ENCODE assay signal across 8 mouse cellular contexts in the genomic region with DNA sequence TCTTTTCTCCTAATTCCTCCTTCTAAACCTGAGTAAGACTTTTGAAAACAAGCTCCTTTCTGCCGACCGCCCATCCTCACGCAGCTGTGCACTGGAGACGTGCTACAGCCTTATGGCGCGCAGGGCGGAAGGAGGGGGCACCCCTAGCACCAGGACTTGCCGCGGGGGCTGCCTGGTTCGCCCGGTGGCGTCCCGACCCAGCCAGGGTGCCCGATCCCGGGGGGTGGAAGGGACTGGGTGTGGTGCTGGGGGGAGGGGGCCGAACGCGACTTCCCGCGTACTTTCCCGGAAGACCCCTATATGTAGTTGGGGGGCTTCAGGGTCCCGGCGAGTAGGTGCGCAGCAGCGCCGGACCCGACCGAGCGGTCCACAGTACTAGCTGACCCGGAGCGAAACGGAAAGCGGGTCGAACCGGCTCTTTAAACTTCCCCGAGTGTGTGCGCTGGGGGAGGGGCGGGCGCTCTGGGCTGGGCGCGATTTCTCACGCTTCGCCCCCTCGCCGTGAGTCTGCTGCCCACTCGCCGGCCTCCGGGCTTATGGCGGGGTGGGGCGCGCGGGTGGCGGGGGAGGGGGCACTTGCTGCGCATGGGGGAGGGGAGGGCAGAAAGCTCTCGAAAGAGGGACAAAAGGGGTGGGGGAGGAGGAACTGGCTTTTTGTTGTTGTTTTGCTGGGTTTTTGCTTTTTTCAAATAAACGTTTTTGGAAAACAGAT. TPM values are rescaled to one million over a fixed set of nuclear protein-coding genes. Genes with fewer than 3 reads are reported as not detected.
DNase-seq lines count a peak whose midpoint lies in the region; ATAC-seq and TF ChIP-seq lines count a peak whose summit lies in the region.

No protein-coding gene starts in this region.

- no peak for TF ChIP-seq CTCF in embryonic fibroblast, embryonic 13.5 days (IDR thresholded peaks at IDR 0.05; ENCODE audit: borderline replicate concordance, insufficient read depth, low read length)

- TF ChIP-seq POLR2A in embryonic fibroblast, embryonic 13.5 days (IDR thresholded peaks at IDR 0.05; ENCODE audit: low read depth, low read length), result peak; percentile 51

- H3K9ac ChIP-seq in heart, embryonic 13.5 days, result peak overlapping the region; percentile 99
- peak overlapping the region; percentile 99 for H3K9ac ChIP-seq in kidney, embryonic 16.5 days (replicated peaks; ENCODE audit: low read length)
- H3K9ac ChIP-seq in liver, embryonic 13.5 days, result peak overlapping the region; percentile 92
- peak overlapping the region; percentile 93 for H3K9ac ChIP-seq in stomach, embryonic 16.5 days (ENCODE audit: low read length)

- peak overlapping the region; percentile 96 for H3K27ac ChIP-seq in embryonic fibroblast, embryonic 13.5 days (ENCODE audit: insufficient read depth, low read length)
- peak overlapping the region; percentile 100 for H3K27ac ChIP-seq in heart, embryonic 13.5 days (replicated peaks)
- peak overlapping the region; percentile 100 for H3K27ac ChIP-seq in kidney, embryonic 16.5 days (ENCODE audit: low read length)
- peak overlapping the region; percentile 95 for H3K27ac ChIP-seq in liver, embryonic 13.5 days
- H3K27ac ChIP-seq in stomach, embryonic 16.5 days (ENCODE audit: low read length), result peak overlapping the region; percentile 99

- ATAC-seq in heart, embryonic 13.5 days (ENCODE audit: extremely low read depth, insufficient number of reproducible peaks, low FRiP score, low TSS enrichment), result peak; percentile 34
- peak; percentile 65 for ATAC-seq in kidney, embryonic 16.5 days (ENCODE audit: low FRiP score, low TSS enrichment)
- peak; percentile 29 for ATAC-seq in liver, embryonic 13.5 days (ENCODE audit: low read depth)
- ATAC-seq in stomach, embryonic 16.5 days (ENCODE audit: insufficient read depth, low FRiP score), result peak; percentile 41

- under 1% methylated on average over 56 of the region's 56 CpGs for WGBS in heart, embryonic 13.5 days
- under 1% methylated on average over 49 of the region's 56 CpGs for WGBS in kidney, embryonic 16.5 days
- under 1% methylated on average over 54 of the region's 56 CpGs for WGBS in liver, embryonic 13.5 days (ENCODE audit: insufficient replicate concordance)
- WGBS in stomach, embryonic 16.5 days, result under 1% methylated on average over 53 of the region's 56 CpGs

- peak; percentile 80 for DNase-seq in CD4-positive helper T cell, adult 2 months (ENCODE audit: low read depth, low spot score)
- peak; percentile 83 for DNase-seq in adrenal gland, postnatal 25 days
- DNase-seq in liver, embryonic 13.5 days, result peak; percentile 45
- DNase-seq in naive thymus-derived CD4-positive, alpha-beta T cell, adult 2 months (ENCODE audit: low read depth), result peak; percentile 78

- H3K9me3 ChIP-seq in heart, embryonic 13.5 days, result no peaks in the 10 kb centered on the region
- H3K9me3 ChIP-seq in kidney, embryonic 16.5 days (ENCODE audit: low read length), result no peaks in the 10 kb centered on the region
- H3K9me3 ChIP-seq in liver, embryonic 13.5 days (replicated peaks), result no peaks in the 10 kb centered on the region
- H3K9me3 ChIP-seq in stomach, embryonic 16.5 days (replicated peaks; ENCODE audit: control insufficient read depth, low read length), result no peaks in the 10 kb centered on the region

- H3K4me3 ChIP-seq in embryonic fibroblast, embryonic 13.5 days (ENCODE audit: insufficient read depth, low read length), result peak overlapping the region; percentile 87
- H3K4me3 ChIP-seq in heart, embryonic 13.5 days, result peak overlapping the region; percentile 76
- peak overlapping the region; percentile 68 for H3K4me3 ChIP-seq in kidney, embryonic 16.5 days (ENCODE audit: low read length)
- H3K4me3 ChIP-seq in liver, embryonic 13.5 days (replicated peaks), result peak overlapping the region; percentile 91
- peak overlapping the region; percentile 70 for H3K4me3 ChIP-seq in stomach, embryonic 16.5 days (replicated peaks; ENCODE audit: low read length)

- H3K36me3 ChIP-seq in heart, embryonic 13.5 days, result peaks cover 8% of the 10 kb centered on the region; the same call in 1 of the 2 replicates
- H3K36me3 ChIP-seq in kidney, embryonic 16.5 days (ENCODE audit: insufficient read depth, low read length), result no peaks in the 10 kb centered on the region
- H3K36me3 ChIP-seq in liver, embryonic 13.5 days, result peaks cover 6% of the 10 kb centered on the region
- no peaks in the 10 kb centered on the region for H3K36me3 ChIP-seq in stomach, embryonic 16.5 days (ENCODE audit: control insufficient read depth, insufficient read depth, low read length)

- H3K27me3 ChIP-seq in heart, embryonic 13.5 days (replicated peaks), result no peaks in the 10 kb centered on the region
- H3K27me3 ChIP-seq in kidney, embryonic 16.5 days (ENCODE audit: insufficient read depth, low read length), result no peaks in the 10 kb centered on the region
- peaks cover 8% of the 10 kb centered on the region; the same call in 1 of the 2 replicates for H3K27me3 ChIP-seq in liver, embryonic 13.5 days
- H3K27me3 ChIP-seq in stomach, embryonic 16.5 days (ENCODE audit: control insufficient read depth, insufficient read depth, low read length), result no peaks in the 10 kb centered on the region

- no peaks in the 10 kb centered on the region for H3K4me1 ChIP-seq in embryonic fibroblast, embryonic 13.5 days (ENCODE audit: control insufficient read depth, insufficient read depth, low read length)
- H3K4me1 ChIP-seq in heart, embryonic 13.5 days, result peaks cover 50% of the 10 kb centered on the region
- peaks cover 36% of the 10 kb centered on the region for H3K4me1 ChIP-seq in kidney, embryonic 16.5 days (ENCODE audit: insufficient read depth, low read length)
- H3K4me1 ChIP-seq in liver, embryonic 13.5 days (replicated peaks), result peaks cover 59% of the 10 kb centered on the region
- peaks cover 36% of the 10 kb centered on the region for H3K4me1 ChIP-seq in stomach, embryonic 16.5 days (ENCODE audit: control insufficient read depth, insufficient read depth, low read length)

- H3K4me2 ChIP-seq in heart, embryonic 13.5 days, result peak overlapping the region; percentile 94
- H3K4me2 ChIP-seq in kidney, embryonic 16.5 days (replicated peaks; ENCODE audit: low read depth, low read length), result peak overlapping the region; percentile 76
- H3K4me2 ChIP-seq in liver, embryonic 13.5 days, result peak overlapping the region; percentile 99
- H3K4me2 ChIP-seq in stomach, embryonic 16.5 days (ENCODE audit: low read depth, low read length), result peak overlapping the region; percentile 86

RNA-seq across cellular contexts. Expression of gene Anp32a, which starts 2.3 kb away (rescaled TPM):
- 271 and 320 TPM in 2 replicates for total RNA-seq in adrenal gland, postnatal 25 days (2021)
- 352 and 487 TPM in 2 replicates for polyA plus RNA-seq in embryonic fibroblast, embryonic 13.5 days (2011; ENCODE audit: insufficient read length, low read depth, missing spikeins)
- polyA plus RNA-seq in heart, embryonic 13.5 days (2015; fragmentation: Nextera tagmentation; extraction: Ambion mirVana), result 150 and 157 TPM in 2 replicates
- polyA plus RNA-seq in kidney, embryonic 16.5 days (2015; fragmentation: Nextera tagmentation; extraction: Ambion mirVana), result 196 and 238 TPM in 2 replicates
- 102 and 117 TPM in 2 replicates for polyA plus RNA-seq in liver, embryonic 13.5 days (2015; fragmentation: Nextera tagmentation; extraction: Ambion mirVana)
- polyA plus RNA-seq in stomach, embryonic 16.5 days (2015; fragmentation: Nextera tagmentation; extraction: Ambion mirVana), result 117 and 125 TPM in 2 replicates

Comparison
In these comparisons a context has a peak if more than half of its experiments do, and no peak if none do; other contexts are left out.
1. Peak in every context shown above with its lines: DNase-seq, ATAC-seq, H3K4me3 ChIP-seq and H3K27ac ChIP-seq.